Mouse (Mus musculus) liver, embryonic 14.5 days (tissue): ENCODE data around the gene Folr1.

Experiments
- CTCF ChIP-seq: IDR thresholded peaks from 2 replicates; pipeline ENCODE4 v1.5.1; 2016; ENCODE audit warnings: antibody characterized with exemption, low read depth, control low read depth
- EP300 ChIP-seq: IDR thresholded peaks from 2 replicates; pipeline ENCODE4 v1.6.1; 2016; ENCODE audit warnings: antibody characterized with exemption, low read depth

DNA sequence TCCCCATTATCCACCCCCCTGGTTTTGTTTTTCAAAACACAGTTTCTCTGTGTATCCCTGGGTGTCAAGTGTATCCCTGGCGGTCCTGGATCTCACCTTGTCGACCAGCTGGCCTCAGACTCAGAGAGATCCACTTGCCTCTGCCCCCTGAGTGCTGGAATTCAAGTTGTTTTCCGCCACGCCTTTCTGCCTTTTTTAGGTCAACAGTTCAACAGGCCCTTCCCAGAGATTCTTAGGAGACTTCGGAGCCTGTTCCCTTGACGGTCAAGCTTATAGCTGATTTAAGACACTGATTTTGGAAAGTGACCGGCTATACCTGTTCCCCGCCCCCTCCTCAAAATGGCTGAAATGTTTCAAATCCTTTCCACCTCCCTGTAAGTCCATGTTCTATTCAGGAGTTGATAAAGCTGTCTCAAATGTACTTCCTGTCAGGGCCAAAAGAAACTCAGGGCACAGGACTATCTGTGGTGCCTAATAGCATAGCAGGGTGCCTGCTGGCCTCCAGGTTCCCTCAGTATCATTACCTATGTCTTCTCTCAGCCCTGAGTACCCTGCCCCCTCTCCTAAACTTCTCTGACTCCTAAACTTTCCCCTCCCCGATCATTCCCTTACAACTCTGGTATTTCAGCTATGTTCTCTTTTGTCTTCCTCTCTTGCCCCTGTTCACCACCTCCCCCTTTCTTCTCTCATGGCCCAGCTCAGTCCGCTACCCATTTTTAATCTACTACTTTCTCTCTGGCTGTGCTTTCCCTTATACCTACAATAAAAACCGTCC is 3.9 kb downstream of the Folr1 start:
- TF ChIP-seq CTCF (no peak), EP300 (no peak)
